Comparison of ENCODE assay signal across 24 mouse cellular contexts in genomic region chr4:53849804-53850203, GRCm38 (mm10). TPM values are rescaled to one million over a fixed set of nuclear protein-coding genes. Genes with fewer than 3 reads are reported as not detected.
DNase-seq lines count a peak whose midpoint lies in the region.
"Had no signal": no experiment of that assay in that cellular context is flagged by ENCODE, and none has a peak within 500 bp of the region (broad histone marks: within the 10 kb centered on the region; RNA-seq: fewer than 3 reads in every experiment).

No protein-coding gene starts in this region.

- intact Hi-C loops in heart, postnatal 36 days (cut with DNase I), result no loop called here

- no peaks in the 10 kb centered on the region for H3K4me1 ChIP-seq in heart, embryonic 10.5 days
- H3K4me1 ChIP-seq: embryonic facial prominence, embryonic 13.5 days; embryonic facial prominence, embryonic 15.5 days; forebrain, embryonic 10.5 days; forebrain, embryonic 12.5 days had no signal

- H3K36me3 ChIP-seq in heart, embryonic 10.5 days, result peaks cover 14% of the 10 kb centered on the region; the same call in 1 of the 2 replicates

- no CpG with 5 or more reads among the region's 1 CpGs for WGBS in heart, embryonic 10.5 days

- H3K9me3 ChIP-seq in heart, embryonic 10.5 days, result no peaks in the 10 kb centered on the region
- H3K9me3 ChIP-seq: embryonic facial prominence, embryonic 13.5 days; embryonic facial prominence, embryonic 15.5 days; forebrain, embryonic 10.5 days; forebrain, embryonic 12.5 days; G1E had no signal

- H3K27me3 ChIP-seq in heart, embryonic 10.5 days (ENCODE audit: insufficient read depth, poor library complexity, severe bottlenecking), result no peaks in the 10 kb centered on the region
- H3K27me3 ChIP-seq: embryonic facial prominence, embryonic 13.5 days; embryonic facial prominence, embryonic 15.5 days; forebrain, embryonic 12.5 days; Patski had no signal

- H3K4me3 ChIP-seq in heart, embryonic 10.5 days, result no peak overlapping the region
- H3K4me3 ChIP-seq: embryonic facial prominence, embryonic 13.5 days; embryonic facial prominence, embryonic 15.5 days; erythroblast, embryonic 14.5 days; forebrain, embryonic 10.5 days; forebrain, embryonic 12.5 days had no signal

- no peak overlapping the region for H3K27ac ChIP-seq in heart, embryonic 10.5 days
- H3K27ac ChIP-seq: embryonic facial prominence, embryonic 13.5 days; embryonic facial prominence, embryonic 15.5 days; forebrain, embryonic 10.5 days; forebrain, embryonic 12.5 days had no signal

- peak; percentile 4 for DNase-seq in heart, embryonic 10.5 days (ENCODE audit: low spot score)
- no peak for DNase-seq in heart, postnatal 36 days
- DNase-seq in 416B (ENCODE audit: low read depth), result peak; percentile 24
- peak; percentile 94 for DNase-seq in ES-CJ7 (ENCODE audit: low read depth, low spot score)
- DNase-seq in R1 (ENCODE audit: low read depth, low spot score), result peak; percentile 95
- DNase-seq in adipocyte (ENCODE audit: low spot score), result no peak
- DNase-seq in cerebellum, adult 11 months, result no peak
- no peak for DNase-seq in adrenal gland, adult 8-10 months
- DNase-seq: adrenal gland, adult 2 months; adrenal gland, postnatal 14 days; adrenal gland, postnatal 36 days; cerebellum, adult 18-20 months; cerebellum, adult 8-10 months; cerebellum, adult 9-11 months; cerebellum, postnatal 14 days; cerebellum, postnatal 36 days; embryo, embryonic 11 days had no signal

RNA-seq across cellular contexts. Expression of gene Tmem38b, which starts 24.0 kb away (rescaled TPM):
- 10.8 and 18.2 TPM in 2 replicates for polyA plus RNA-seq in heart, embryonic 10.5 days (2016; fragmentation: Nextera tagmentation; extraction: Ambion mirVana)
- total RNA-seq in heart, postnatal 36 days (2021), result 10 to 100 TPM; 18.5 to 24.0 TPM
- 10 to 100 TPM; 15.8 to 30.8 (median 20.0) TPM for total RNA-seq in adrenal gland, adult 8-10 months (2022)

Comparison
In these comparisons a context has a peak if more than half of its experiments do, and no peak if none do; other contexts are left out.
1. DNase-seq: peak in heart, embryonic 10.5 days (single experiment), 416B (single experiment), ES-CJ7 (single experiment) and R1 (single experiment); none in heart, postnatal 36 days (0 of 2), adipocyte (single experiment), cerebellum, adult 11 months (single experiment) and adrenal gland, adult 8-10 months (single experiment).